Mouse (Mus musculus): ENCODE data around the gene Lin28a. TPM values are rescaled to one million over a fixed set of nuclear protein-coding genes. Genes with fewer than 3 reads are reported as not detected.
A peak's percentile ranks its signal among the peaks of the same experiment; 100 is the strongest.

The Lin28a gene
- polyA plus RNA-seq, 1 experiment = 0.06 TPM

- TF ChIP-seq CTCF (IDR thresholded peaks at IDR 0.05; ENCODE audit: insufficient read depth, low read length) (no peak), POLR2A (IDR thresholded peaks at IDR 0.05; ENCODE audit: borderline replicate concordance, extremely low read depth, low read depth, low read length) (no peak)
- Histone ChIP-seq H3K4me1 (ENCODE audit: control insufficient read depth, insufficient read depth, low read length) (no peaks in the 10 kb centered on the region), H3K4me3 (replicated peaks; ENCODE audit: extremely low read depth, low read depth, low read length) (peak overlapping the region; percentile 10)
- WGBS = 25% methylated on average over 14 of the region's 14 CpGs
- DNase-seq = no peak
Observed at GRCm38 (mm10) chr4:134058166-134058715, 39.6 kb upstream of the Lin28a start.

DNA sequence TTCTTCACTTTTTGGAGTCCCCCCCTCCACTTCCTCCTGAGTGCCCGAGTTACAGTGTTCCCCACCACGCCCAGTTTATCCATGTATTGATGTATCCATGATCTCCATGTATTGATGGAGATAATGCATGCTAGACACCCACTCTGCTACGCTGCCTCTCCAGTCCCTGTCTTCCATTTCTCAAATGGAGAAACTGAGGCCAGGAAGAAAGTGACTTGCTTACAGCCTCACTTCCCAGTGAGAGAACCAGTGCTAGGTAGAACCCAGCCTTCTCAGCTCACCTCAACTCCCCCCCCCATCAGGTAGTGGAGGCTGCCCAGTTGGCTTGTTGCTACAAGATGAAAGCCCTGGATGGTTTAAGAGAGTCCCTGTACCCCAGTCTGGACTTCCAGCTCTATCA, 34.9 kb upstream of the Lin28a start, which contains the start of gene Zfp683:
Gene Zfp683, plus strand, starts transcription at position 301 of the 400 bp plus-strand sequence.
- TF ChIP-seq POLR2A (IDR thresholded peaks at IDR 0.05; ENCODE audit: borderline replicate concordance, extremely low read depth, low read depth, low read length) = no peak
- no peak for TF ChIP-seq CTCF (IDR thresholded peaks at IDR 0.05; ENCODE audit: insufficient read depth, low read length)
- WGBS = 74% methylated on average over 3 of the region's 3 CpGs
- no peak for DNase-seq
- H3K4me3 ChIP-seq (replicated peaks; ENCODE audit: extremely low read depth, low read depth, low read length) = no peak within 1 kb of the TSS
- H3K4me1 ChIP-seq (ENCODE audit: control insufficient read depth, insufficient read depth, low read length) = no peaks in the 10 kb centered on the region

GRCm38 (mm10) chr4:134052560-134052959, 33.9 kb upstream of the Lin28a start:
- H3K4me3 ChIP-seq (replicated peaks; ENCODE audit: extremely low read depth, low read depth, low read length) = no peak overlapping the region
- H3K4me1 ChIP-seq (ENCODE audit: control insufficient read depth, insufficient read depth, low read length) = no peaks in the 10 kb centered on the region
- no peak for DNase-seq
- 7% methylated on average over 8 of the region's 8 CpGs for WGBS
- TF ChIP-seq POLR2A (IDR thresholded peaks at IDR 0.05; ENCODE audit: borderline replicate concordance, extremely low read depth, low read depth, low read length) (no peak), CTCF (IDR thresholded peaks at IDR 0.05; ENCODE audit: insufficient read depth, low read length) (no peak)

GRCm38 (mm10) chr4:134051912-134052311, 33.3 kb upstream of the Lin28a start:
- no peak for DNase-seq
- H3K4me1 ChIP-seq (ENCODE audit: control insufficient read depth, insufficient read depth, low read length) = no peaks in the 10 kb centered on the region
- TF ChIP-seq CTCF (IDR thresholded peaks at IDR 0.05; ENCODE audit: insufficient read depth, low read length) = no peak
- TF ChIP-seq POLR2A (IDR thresholded peaks at IDR 0.05; ENCODE audit: borderline replicate concordance, extremely low read depth, low read depth, low read length) = no peak
- no peak overlapping the region for H3K4me3 ChIP-seq (replicated peaks; ENCODE audit: extremely low read depth, low read depth, low read length)
- 83% methylated on average over 5 of the region's 5 CpGs for WGBS

GRCm38 (mm10) chr4:134047648-134048047, 29.0 kb upstream of the Lin28a start:
- TF ChIP-seq CTCF (IDR thresholded peaks at IDR 0.05; ENCODE audit: insufficient read depth, low read length) (no peak), POLR2A (IDR thresholded peaks at IDR 0.05; ENCODE audit: borderline replicate concordance, extremely low read depth, low read depth, low read length) (no peak)

DNA sequence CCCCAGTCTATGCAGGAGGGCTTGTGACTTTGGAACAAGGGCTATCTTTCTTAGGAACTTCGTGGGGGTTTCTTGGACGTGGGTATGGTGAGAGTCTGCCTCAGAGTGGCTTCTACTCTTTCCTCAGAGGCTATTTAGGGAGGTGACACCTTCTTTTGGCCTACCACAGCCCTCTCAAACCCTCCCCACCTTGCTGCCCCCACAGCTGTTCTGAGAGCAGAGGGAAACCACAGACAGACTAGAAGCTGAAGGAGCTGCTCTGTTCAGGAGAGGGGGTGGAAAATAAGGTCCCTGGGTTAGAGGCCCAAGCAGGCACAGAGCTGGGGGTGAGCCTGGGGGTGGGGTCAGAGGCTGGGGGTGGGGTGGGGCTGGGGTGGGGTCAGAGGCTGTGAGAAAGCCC, 24.4 kb upstream of the Lin28a start:
- H3K4me1 ChIP-seq (ENCODE audit: control insufficient read depth, insufficient read depth, low read length) = no peaks in the 10 kb centered on the region
- TF ChIP-seq POLR2A (IDR thresholded peaks at IDR 0.05; ENCODE audit: borderline replicate concordance, extremely low read depth, low read depth, low read length) = no peak
- 42% methylated on average over 2 of the region's 2 CpGs for WGBS
- H3K4me3 ChIP-seq (replicated peaks; ENCODE audit: extremely low read depth, low read depth, low read length) = no peak overlapping the region
- no peak for DNase-seq

More at GRCm38 (mm10) chr4:134047648-134048047, 29.0 kb upstream of the Lin28a start:
- no peaks in the 10 kb centered on the region for H3K4me1 ChIP-seq (ENCODE audit: control insufficient read depth, insufficient read depth, low read length)
- DNase-seq = no peak
- 51% methylated on average over 5 of the region's 5 CpGs for WGBS
- H3K4me3 ChIP-seq (replicated peaks; ENCODE audit: extremely low read depth, low read depth, low read length) = no peak overlapping the region

DNA sequence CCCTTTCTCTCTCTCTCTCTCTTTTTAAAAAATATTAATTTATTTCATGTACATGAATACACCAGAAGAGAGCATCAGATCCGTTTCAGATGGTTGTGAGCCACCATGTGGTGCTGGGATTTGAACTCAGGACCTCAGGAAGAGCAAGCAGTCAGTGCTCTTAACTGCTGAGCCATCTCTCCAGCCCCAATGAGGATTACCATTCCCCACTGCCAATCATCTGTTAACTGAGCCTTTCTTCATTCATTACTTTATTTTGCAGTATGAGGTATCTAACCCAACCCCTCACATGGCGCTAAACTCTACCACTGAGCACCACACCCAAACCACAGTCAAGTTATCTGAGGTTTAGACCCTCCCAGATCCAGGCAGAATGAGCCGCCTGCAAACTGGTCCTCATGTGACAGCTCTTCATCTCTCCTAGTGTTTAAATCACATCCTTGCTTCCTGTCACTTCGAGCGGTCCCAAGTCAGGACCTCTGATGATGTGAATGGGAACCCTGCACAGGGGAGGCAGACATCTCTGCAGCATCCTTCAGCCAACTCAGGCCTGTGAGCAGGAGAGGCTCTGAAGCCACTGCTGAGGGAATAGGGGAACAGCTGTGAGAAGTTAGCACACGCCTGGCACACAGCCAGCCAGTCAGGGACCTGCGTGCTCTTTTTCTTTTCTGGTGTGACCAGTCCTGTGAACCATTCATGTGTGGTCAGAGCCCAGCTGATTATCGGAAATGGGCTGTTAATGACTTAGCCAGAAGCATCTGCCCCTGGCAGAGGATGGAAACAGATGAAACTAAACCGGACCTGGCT, 22.9 kb upstream of the Lin28a start:
- WGBS = 27% methylated on average over 9 of the region's 9 CpGs
- no peak for DNase-seq
- no peak overlapping the region for H3K4me3 ChIP-seq (replicated peaks; ENCODE audit: extremely low read depth, low read depth, low read length)
- no peaks in the 10 kb centered on the region for H3K4me1 ChIP-seq (ENCODE audit: control insufficient read depth, insufficient read depth, low read length)
- no peak for TF ChIP-seq CTCF (IDR thresholded peaks at IDR 0.05; ENCODE audit: insufficient read depth, low read length)
- no peak for TF ChIP-seq POLR2A (IDR thresholded peaks at IDR 0.05; ENCODE audit: borderline replicate concordance, extremely low read depth, low read depth, low read length)

- peak; percentile 67 for DNase-seq
Observed at GRCm38 (mm10) chr4:134035953-134036352, 17.3 kb upstream of the Lin28a start.

GRCm38 (mm10) chr4:134025802-134026201, 7.2 kb upstream of the Lin28a start:
- Histone ChIP-seq H3K4me3 (replicated peaks; ENCODE audit: extremely low read depth, low read depth, low read length) (no peak overlapping the region), H3K4me1 (ENCODE audit: control insufficient read depth, insufficient read depth, low read length) (no peaks in the 10 kb centered on the region)
- TF ChIP-seq POLR2A (IDR thresholded peaks at IDR 0.05; ENCODE audit: borderline replicate concordance, extremely low read depth, low read depth, low read length) (no peak), CTCF (IDR thresholded peaks at IDR 0.05; ENCODE audit: insufficient read depth, low read length) (no peak)
- DNase-seq = no peak
- 63% methylated on average over 9 of the region's 9 CpGs for WGBS

More at GRCm38 (mm10) chr4:134035953-134036352, 17.3 kb upstream of the Lin28a start:
- Histone ChIP-seq H3K4me3 (replicated peaks; ENCODE audit: extremely low read depth, low read depth, low read length) (no peak overlapping the region), H3K4me1 (ENCODE audit: control insufficient read depth, insufficient read depth, low read length) (no peaks in the 10 kb centered on the region)
- WGBS = 6% methylated on average over 16 of the region's 16 CpGs
- TF ChIP-seq POLR2A (IDR thresholded peaks at IDR 0.05; ENCODE audit: borderline replicate concordance, extremely low read depth, low read depth, low read length) (no peak), CTCF (IDR thresholded peaks at IDR 0.05; ENCODE audit: insufficient read depth, low read length) (peak; percentile 79)

GRCm38 (mm10) chr4:134020621-134021020, 2.0 kb upstream of the Lin28a start:
- DNase-seq = peak; percentile 68
- no peak for TF ChIP-seq POLR2A (IDR thresholded peaks at IDR 0.05; ENCODE audit: borderline replicate concordance, extremely low read depth, low read depth, low read length)
- WGBS = 4% methylated on average over 11 of the region's 11 CpGs
- no peaks in the 10 kb centered on the region for H3K4me1 ChIP-seq (ENCODE audit: control insufficient read depth, insufficient read depth, low read length)
- H3K4me3 ChIP-seq (replicated peaks; ENCODE audit: extremely low read depth, low read depth, low read length) = no peak overlapping the region
